Mouse (Mus musculus): Measurements from ENCODE around the gene Cyp3a13. TPM values are rescaled to one million over a fixed set of nuclear protein-coding genes. Genes with fewer than 3 reads are reported as not detected.
"Not testable (repeated sequence)": the region's sequence is repeated elsewhere in the genome, so short reads cannot be mapped to it uniquely, and the experiment has no call there.

Cyp3a13 gene
- under 1 TPM in 1 of 2 experiments, not detected in 1; 0.07 TPM for total RNA-seq (2021)
- long read RNA-seq, experiment 1 = 0 reads
- long read RNA-seq, experiment 2, partial matches to known transcripts = 0 of 1 reads
- long read RNA-seq, experiment 2, other reads (novel, unspliced or antisense) = 0 of 1 reads

DNA sequence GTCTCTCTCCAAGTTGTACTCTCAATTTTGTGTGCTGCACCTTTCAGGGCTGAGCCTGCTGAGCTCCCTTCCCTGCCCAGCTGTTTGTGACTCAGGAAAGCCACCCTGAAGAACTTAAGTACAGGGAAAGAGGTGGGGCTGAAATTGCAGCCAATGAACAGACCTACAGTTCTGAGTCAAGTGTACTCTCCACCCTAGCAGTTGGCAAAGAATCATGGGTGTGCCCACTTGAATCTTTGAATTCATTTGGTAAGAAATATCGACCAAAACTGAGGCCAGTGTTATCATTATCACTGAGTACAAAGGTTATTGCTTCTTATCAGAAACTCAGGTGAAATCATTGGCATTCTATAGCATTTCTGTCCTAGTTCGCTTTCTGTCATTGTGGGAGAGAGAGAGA is at the start of gene Cyp3a13:
Gene Cyp3a13, minus strand, starts transcription at position 88 of the 400 bp plus-strand sequence.
- intact Hi-C loops (cut with DNase I) = no loop called here
- no peak for DNase-seq

DNA sequence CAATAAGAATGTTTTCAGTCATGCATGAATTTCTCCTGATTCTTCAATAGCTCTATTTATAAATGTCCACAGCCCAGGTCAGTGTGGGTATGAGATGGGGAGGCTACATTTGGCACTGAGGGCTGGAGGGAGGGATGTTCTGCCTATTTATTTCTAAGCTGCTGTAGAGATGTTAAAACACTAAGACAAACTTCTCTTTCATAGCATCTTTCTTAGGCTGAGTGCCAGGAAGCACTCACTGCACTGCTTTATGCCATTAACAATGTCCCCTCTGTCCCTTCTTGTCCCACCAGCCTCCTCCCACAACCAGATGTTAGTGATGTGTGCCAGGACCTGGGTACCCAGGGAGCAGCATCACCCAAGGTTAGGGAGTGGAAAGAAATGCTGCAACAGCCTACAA is 45.1 kb upstream of the Cyp3a13 start:
- intact Hi-C loops (cut with DNase I) = no loop called here
- no peak for DNase-seq

DNA sequence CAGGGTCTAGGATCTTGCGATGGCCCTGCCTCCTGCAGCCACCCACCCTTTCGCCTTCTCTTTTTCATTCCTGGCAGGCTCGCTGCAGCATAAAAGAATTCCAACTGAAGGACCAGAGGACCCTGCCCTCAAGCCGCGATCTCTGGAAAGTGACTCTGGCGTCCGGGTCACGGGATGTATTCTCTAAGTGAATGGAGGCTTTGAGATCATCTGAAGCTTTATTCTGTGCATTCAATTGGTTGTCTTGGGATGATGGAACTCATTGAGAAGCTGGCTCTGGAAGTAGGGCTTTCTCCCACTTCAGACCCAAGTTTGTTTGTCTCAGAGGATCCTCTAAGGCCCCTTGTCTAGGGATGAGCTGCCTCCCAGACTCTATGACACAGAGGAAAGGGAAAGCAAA is 41.5 kb upstream of the Cyp3a13 start, which contains the start of gene Gjc3:
Gene Gjc3, minus strand, starts transcription at position 154 of the 400 bp plus-strand sequence.
- intact Hi-C loops (cut with DNase I) = no loop called here
- DNase-seq = no peak

DNA sequence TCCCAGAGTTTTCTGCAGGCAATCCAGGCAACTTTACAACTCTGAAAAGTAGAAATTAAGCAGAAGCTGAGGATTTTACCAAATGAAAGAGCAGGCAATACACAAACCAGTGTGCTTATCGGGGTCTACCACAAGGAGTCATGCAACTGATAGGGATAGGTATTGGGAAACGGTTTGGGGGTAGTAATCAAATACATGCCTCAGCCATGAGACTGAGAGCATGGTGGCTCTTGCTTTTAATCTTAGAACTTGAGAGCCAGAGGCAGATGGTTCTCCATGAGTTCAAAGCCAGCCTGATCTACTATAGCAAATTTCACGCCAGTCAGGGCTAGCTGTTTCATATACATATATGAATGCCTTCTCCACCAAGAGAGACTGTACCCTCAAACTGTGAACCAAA is 35.0 kb upstream of the Cyp3a13 start:
- intact Hi-C loops (cut with DNase I) = no loop called here
- DNase-seq = no peak

DNA sequence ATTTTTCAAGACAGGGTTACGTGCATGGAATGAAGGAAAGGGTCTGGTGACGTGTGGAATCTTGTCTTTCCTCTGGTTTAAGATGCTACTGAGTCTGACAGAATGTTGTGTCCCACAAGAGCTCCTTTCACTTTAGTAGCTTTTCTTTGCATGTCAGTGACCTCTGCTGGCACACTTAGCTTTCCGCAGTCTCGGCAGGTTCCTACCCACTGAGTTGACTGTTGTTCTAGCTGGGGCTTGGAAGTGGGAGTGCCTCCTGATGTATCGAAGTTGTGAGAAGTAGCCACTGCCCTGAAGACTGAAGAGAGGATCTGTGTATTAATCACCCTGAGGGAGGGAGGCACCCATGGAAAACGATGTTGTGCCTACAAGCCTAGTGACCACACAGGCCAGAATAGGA is 29.8 kb upstream of the Cyp3a13 start:
- intact Hi-C loops (cut with DNase I) = no loop called here
- DNase-seq = no peak

DNA sequence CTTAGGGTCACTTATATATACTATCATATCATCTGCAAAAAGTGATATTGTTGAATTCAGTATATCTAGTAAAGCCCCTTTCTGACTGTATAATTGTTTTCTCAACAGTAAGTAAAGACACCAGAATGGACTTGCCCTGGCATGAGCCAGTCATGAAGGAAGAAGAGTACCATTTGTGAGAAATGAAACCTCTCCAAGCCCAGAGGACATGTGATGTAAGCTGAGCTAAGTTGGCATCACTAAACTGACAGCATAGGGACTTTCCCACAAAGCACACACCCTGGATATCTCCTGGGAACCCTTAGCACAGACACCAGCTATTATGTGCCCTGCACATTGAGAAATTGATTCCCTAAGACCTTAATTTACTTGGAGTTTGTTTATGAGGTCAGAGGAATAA is 25.9 kb upstream of the Cyp3a13 start:
- intact Hi-C loops (cut with DNase I) = no loop called here
- DNase-seq = no peak

DNA sequence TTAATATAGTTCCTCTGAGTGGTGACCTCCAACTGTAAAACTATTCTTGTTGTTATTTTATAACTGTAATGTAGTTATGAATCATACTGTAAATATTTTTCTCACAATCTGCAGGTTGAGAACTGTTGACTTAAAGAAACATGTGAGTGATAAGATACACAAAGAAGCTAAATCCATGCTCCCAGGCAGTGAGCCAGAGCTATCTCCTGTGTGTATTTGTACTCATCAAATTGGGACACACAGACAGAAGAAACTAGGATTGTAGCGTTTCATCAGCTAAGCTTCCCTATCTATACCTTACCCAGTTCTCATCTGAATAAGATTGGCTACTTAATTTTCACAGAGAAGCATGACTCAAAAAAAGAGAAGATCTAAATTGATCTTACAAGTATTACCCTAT is 21.7 kb upstream of the Cyp3a13 start:
- intact Hi-C loops (cut with DNase I) = no loop called here
- DNase-seq = no peak

DNA sequence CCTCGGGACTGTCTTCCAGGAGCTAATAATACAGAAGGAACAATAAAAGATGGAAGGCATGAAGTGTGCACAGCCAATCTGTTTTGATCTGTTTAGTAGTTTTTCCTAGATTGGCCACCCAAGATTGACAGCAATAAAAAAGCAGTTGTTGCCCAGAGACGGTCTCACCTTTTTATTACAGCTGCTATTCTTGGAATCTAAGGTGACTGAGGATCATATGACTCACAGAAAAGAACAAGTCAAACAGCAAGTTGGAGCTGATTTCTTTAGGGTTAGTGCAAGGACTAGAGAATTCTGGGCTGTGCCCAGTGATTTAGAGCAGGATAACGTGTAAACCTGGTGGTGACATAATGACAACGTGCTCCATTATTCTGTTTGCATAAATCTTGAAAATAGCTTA is 19.5 kb upstream of the Cyp3a13 start:
- DNase-seq = no peak
- intact Hi-C loops (cut with DNase I) = no loop called here

DNA sequence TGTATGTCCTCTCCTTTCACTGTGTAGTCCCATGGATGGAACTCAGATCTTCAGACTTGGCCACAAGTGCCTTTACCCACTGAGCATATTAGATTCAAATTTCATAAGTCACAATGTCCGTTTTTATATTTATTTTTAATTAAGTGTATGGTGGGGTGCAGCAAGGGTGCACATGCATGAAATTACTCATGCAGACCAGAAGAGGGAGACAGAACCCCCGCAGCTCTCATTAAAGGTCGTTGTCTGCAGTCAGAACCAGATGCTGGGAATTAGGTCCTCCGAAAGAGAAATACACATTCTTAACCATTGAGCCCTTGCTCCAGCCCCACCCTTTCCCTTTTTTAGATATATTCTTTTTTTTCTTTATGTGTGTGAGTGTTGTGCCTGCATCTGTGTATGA is 15.8 kb upstream of the Cyp3a13 start:
- intact Hi-C loops (cut with DNase I) = no loop called here

DNA sequence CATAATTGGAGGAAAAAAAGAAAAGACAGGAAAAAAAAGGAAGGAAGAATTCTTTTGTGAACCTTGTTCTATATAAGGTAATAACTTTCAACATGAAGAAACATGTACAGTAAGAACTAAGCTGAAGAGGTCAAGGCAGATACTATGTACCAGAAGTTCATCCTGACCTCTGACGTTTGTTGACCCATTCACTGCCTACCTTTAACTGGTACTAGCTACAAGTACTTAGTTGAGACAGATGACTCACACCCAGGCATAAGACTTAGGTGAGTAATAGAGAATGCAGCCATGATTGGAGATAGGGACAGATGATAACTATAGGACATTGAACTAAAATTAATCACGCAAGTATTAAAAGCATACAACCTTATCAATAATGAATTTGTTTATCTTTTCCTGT is 15.1 kb upstream of the Cyp3a13 start:
- DNase-seq = no peak
- intact Hi-C loops (cut with DNase I) = no loop called here

More for the DNA sequence above, 15.8 kb upstream of the Cyp3a13 start:
- no peak for DNase-seq

DNA sequence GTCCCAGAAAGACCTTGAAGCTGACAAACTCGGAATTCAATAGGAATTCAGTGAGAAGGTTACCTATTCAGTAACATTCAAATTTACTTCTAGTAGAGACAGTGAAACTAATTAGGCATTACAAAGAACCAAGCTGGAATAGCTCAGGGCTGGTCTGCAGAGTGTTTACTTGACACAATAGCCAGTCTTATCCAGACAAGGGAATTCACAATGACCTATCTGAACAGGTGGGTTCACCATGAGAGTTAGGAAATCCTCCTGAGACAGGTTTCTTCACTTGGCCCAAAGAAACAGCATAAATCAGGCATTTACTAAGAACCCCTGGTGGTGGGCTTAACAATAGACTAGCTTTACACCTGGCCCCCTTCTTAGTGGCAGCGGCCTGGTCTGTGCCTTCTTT is 12.5 kb upstream of the Cyp3a13 start:
- DNase-seq; intact Hi-C loops (cut with DNase I): not testable (repeated sequence)

DNA sequence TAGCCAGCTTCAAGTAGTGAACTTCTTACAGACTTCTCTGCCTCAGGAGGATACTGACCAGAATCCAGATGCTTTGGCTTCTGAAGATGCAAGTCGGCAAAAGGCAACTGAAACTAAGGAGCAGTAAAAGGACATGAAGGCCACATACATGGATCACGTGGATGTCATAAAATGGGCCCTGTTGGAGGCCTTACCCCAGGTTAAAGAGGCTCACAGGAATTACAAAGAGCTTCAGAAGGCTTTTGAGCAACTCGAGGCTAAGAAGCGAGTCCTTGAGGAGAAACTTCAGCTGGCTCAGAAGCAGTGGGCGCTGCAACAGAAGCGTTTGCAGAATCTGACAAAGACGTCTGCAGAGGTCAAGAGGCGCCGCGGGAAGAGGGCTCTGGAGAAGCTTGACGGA is 7.0 kb upstream of the Cyp3a13 start:
- intact Hi-C loops (cut with DNase I) = no loop called here
- no peak for DNase-seq

DNA sequence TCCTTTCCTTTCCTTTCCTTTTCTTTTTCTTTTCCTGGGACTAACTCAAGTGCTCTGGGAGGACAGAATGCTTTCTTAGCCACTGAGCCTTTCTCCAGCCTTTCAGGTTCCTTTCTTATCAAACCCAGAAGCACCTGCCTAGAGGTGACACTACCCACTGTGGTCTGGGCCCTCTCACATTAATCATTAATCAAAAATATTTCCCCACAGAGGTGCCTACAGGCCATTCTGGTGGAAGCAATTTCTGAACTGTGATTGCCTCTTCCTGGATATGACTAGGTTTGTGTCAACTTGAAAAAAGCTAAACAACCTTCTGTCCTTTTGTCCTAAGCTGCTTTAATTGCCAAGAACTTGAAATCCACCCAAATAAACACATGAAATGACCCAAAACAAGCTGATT is 752 bp upstream of the Cyp3a13 start:
- intact Hi-C loops (cut with DNase I) = no loop called here

DNA sequence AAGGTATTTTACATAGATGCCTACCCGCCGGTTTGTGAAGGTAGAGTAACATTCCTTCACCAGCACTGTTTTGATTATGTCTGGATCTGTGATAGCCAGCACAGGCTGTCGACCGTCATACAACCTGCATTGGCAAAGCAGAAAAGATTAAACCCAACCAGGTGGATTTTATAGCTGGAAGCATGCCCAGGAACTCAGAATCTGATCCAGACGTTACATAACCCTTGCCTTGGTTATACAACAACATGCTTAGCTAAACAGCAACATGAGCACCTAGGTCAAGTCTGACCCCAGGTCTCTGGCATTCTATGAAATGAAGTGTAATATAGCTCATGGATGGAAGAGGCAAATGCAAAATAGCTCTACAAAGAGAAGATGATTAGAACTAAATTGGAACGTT is 5.9 kb downstream of the Cyp3a13 start:
- intact Hi-C loops (cut with DNase I) = no loop called here
- no peak for DNase-seq

More for the DNA sequence above, 752 bp upstream of the Cyp3a13 start:
- DNase-seq = no peak

DNA sequence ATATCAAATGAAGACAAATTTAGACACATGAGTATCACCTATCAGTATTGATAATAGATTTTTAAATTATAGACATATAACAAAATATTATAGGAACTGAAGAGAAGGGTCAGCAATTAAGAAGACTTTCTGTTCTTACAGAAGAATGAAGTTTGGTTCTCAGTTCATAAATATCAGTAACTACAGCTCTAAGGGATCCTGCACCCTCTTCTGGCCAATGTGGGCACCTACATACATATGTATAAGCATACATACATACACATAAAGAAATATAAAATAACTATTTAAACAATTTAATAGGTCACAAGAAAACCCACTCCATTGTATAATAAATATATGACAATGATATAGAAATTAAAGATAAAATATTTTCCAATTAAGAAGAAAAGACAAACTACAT is 6.9 kb downstream of the Cyp3a13 start:
- intact Hi-C loops (cut with DNase I) = no loop called here
- no peak for DNase-seq

DNA sequence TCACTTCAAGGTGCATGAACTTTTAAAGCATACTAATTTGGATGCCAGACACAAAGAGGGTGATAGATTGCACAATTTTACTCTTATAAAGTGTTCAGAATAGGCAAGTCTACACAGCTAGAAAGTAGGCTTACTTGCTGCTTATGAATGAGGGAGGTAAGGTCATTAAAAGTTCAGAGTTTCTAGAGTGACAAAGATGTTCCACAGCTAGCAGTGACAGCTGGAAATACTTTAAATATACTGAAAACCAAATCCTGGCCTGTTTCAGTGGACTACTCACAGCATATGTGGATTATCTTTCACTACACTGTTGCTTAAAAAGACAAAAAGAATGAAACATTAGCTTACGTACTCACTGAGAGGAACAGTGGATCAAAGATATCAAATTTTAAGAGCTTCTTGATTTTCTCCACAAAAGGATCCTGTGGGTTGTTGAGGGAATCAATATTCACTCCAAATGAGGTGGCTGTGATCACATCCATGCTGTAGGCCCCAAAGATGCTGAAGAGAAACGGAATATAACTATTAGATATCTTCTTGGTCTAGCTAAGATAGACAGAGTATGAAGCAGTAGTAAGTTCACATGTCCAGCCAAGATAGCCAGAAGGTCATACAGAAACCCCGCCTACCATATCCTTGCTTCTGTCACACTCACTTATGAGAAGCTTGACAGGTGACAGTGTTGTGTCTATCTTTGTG is 11.7 kb downstream of the Cyp3a13 start:
- no peak for DNase-seq
- intact Hi-C loops (cut with DNase I) = no loop called here

DNA sequence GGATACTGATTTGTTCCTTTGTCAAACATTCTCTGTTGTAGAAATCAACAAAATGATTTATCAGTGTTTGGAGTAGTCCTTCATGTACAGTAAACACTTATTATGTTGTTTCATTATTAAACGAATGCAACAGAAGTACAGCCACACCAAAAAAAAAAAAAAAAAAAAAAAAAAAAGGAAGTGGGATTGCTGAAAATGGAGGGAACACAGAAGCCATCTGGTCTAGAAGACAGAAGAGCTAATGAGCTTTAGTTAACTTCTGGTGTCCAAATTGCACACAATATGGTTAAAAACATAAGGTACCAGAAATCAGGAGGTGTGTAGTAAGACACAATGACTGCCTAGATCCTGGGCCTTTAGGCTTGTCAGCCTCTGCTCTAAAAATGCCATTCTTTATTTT is 23.6 kb downstream of the Cyp3a13 start:
- DNase-seq = no peak
- intact Hi-C loops (cut with DNase I) = no loop called here

DNA sequence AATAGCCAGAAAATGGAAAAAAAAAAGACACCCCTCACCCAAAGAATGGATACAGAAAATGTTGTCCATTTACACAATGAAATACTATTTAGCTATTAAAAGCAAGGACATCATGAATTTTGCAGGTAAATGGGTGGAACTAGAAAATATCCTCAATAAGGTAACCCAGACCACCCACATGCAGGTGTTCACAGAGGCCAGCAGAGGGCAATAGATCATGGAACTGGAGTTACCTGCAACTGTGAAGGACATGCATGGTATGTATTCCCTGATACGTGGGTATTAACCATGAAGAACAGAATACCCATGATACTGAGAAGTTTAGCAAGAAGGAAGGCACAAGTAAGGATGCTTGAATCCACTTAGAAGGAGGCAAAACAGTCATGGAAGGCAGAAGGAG is 28.5 kb downstream of the Cyp3a13 start:
- no peak for DNase-seq
- intact Hi-C loops (cut with DNase I) = no loop called here

DNA sequence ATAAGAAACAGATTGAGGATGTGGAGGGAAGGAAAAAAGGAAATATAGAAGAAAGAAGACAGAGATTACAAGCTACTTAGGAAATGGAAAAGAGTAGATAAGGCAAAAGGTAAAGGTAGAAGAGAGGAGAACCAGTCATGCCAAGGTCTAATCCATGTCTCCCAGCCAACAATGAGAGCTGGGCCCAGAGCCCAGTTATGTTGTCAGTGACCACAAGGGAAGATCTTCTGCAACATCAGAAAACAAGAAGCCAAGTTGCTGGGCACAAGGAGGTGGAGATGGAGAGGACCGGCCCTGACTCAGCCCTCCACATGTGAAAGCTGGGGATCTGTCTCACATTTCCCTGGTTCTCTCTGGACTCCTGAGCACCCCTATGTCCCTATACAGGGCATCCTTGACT is 33.8 kb downstream of the Cyp3a13 start:
- no peak for DNase-seq
- intact Hi-C loops (cut with DNase I) = no loop called here

DNA sequence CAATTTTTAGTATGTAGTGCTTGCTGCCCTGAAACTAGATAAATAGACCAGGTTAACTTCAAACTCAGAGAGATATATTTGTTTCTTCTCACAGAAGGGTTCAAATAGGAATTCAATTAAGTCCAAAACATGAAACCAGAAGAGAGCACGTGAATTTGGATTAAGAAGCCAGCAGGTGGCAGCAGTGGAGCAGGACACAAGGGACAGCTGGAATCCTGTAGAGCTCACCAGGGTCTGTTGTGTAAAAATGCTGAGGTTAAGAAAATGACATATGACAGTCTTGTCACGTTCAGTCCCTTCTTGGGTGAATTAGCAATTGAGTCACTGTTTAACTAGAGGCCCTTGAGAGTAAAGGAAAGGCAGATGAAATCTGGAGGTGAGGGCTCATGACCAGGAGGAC is 35.5 kb downstream of the Cyp3a13 start:
- intact Hi-C loops (cut with DNase I) = no loop called here
- no peak for DNase-seq

DNA sequence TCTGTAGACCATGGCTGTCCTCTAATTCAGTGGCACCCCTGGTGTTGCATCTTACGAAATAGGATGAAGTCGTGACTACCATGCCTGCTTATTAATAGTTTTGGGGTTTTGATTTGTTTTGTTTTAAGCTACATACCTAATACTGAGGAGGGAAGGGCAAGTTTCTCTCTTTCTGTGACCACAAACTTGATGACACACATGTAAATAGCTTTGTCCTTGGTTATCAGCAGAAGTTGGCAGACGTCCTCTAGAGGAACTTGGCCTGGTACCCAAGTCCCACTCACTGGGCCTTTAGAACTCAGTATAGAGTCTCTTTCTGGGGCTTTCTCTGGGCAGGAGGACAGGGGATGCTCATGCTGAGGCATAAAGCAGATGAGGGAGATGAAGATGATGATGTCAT is 38.1 kb downstream of the Cyp3a13 start:
- intact Hi-C loops (cut with DNase I) = no loop called here
- no peak for DNase-seq

DNA sequence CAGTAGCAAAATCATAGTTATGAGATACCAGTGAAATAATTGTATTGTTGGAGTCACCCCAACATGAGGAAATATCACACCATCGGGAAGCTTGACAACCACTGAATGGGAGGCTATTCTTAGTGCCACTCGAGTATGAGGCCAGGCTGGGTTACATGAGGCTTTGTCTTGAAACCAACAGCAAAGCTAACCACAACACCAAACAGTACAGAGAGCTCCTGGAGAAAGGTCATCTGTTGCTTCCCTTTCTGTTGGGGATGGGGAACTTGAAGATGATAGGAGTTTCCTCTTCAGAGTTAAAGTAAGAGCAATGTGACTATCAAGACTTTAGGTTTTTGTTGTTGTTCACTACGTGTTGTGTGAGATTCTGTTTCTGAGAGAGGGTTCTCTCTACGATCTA is 38.5 kb downstream of the Cyp3a13 start:
- intact Hi-C loops (cut with DNase I) = no loop called here
- DNase-seq = no peak

DNA sequence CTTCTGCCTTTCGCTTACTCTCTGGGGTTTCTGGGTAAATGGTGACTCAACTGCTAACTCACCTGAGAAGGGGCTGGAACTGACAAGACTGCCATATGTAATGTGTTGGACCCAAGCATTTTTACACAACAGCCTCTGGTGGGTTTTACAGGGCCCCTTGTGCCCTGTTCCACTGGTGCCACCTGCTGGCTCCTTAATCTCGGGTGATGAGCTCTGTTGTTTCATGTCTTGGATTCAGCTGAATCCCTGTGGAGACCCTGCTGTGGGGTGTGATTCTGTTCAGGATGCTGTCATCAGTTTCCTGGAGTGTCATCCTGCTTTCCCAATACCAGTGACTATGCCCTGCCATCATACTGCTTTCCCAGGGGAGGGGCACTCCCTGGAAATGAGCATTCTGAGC is 43.6 kb downstream of the Cyp3a13 start:
- no peak for DNase-seq
- intact Hi-C loops (cut with DNase I) = no loop called here
